Mouse (Mus musculus) kidney, adult 9 months (tissue): ENCODE data around the gene Dglucy.

Source experiments
- DNase-seq: peaks from one replicate; pipeline ENCODE4 v3.0.0; 2022

Dglucy gene

GRCm38 (mm10) chr12:100844546-100844945 is 65.7 kb downstream of the Dglucy start:
- DNase-seq, result no peak

GRCm38 (mm10) chr12:100845829-100846228 is 67.0 kb downstream of the Dglucy start:
- DNase-seq, result no peak

- no peak for DNase-seq
Observed at GRCm38 (mm10) chr12:100846566-100846965, 67.7 kb downstream of the Dglucy start.

- DNase-seq, result no peak
Observed at GRCm38 (mm10) chr12:100847437-100848080, 68.7 kb downstream of the Dglucy start.

- DNase-seq, result peak; percentile 70
Observed at GRCm38 (mm10) chr12:100849421-100850138, 70.7 kb downstream of the Dglucy start.

DNA sequence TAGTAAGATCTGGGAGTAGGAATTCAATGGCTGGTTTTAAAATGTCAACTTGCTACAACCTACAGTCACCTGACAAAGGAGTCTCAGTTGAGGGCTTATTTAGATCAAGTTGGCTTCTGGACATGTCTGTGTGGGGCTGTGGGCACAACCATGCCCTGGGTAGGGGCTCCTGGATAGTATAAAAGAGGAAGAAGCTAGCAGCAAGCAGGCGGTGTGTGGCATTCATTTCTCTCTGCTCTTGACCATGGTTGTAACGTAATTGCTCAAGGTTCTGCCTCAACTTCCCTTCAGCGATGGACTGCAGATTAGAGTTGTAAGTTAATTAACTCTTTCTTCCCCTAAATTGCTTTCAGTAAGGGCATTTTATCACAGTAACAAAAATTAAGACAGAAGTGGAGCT is 73.5 kb downstream of the Dglucy start:
- no peak for DNase-seq

GRCm38 (mm10) chr12:100856337-100856736 is 77.5 kb downstream of the Dglucy start:
- DNase-seq, result no peak

DNA sequence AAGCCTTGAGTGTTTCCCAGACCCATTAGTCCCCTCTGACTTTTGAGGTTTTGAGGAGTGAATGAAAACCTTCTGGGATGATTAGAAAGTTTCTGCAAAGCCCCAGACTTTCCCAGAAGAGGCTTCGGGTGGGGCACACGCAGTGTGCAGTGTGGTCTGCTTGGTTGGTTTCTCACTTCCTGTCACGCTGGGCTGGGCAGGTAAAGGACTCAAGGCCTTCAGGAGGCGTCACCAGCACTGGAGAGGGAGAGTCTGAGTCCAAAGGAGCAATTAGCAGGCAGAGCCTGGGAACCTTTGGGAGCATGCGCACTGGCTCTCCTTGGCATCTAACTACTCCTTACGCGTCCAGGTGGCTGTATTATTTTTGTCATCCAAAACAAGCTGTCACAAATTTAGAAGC is 78.9 kb downstream of the Dglucy start:
- DNase-seq, result peak; percentile 80

DNA sequence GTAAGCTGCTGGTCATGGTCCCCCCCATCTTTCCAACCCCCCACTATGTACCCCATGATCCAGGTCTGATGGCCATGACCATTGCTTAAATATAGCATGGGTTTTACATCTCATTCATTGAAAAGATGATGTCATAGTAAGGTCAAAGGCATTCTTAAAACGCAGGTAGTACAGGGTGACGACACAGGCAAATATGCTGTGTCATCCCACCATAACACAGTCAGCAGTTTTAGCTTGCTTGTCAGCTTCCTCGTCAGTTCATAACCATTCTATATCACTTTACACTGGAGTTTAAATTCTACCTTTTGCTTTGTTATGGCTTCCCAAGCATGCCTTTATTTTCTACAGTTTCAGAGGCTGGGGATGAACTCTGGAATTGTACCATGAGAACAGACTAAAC is 83.4 kb downstream of the Dglucy start:
- DNase-seq, result no peak

- peak; percentile 88 for DNase-seq
Observed at GRCm38 (mm10) chr12:100862856-100863446, 84.1 kb downstream of the Dglucy start.

DNA sequence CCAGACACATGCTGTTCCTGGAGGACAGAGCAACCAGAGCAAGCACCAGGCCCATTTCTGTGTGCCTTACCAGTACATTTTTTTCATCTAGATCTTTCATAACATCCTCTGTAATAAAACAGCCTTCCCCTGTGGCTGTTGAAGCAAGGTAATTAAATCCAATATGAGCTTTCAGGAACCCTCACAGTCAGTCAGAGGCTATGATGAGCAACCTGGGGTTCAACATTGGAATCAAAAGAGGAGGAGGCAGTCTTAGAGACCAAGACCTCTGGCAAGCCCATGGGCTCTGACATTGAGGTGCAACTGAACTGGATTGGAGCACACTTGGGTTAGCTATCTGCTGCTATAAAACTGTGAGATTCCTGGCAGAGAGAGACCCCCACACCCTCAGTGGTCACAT is 86.2 kb downstream of the Dglucy start:
- no peak for DNase-seq

- DNase-seq, result no peak
Observed at GRCm38 (mm10) chr12:100865509-100866078, 86.7 kb downstream of the Dglucy start.

GRCm38 (mm10) chr12:100867097-100867496 is 88.2 kb downstream of the Dglucy start:
- no peak for DNase-seq

- DNase-seq, result no peak
Observed at GRCm38 (mm10) chr12:100868049-100868622, 89.3 kb downstream of the Dglucy start.

GRCm38 (mm10) chr12:100871234-100871633 is 92.4 kb downstream of the Dglucy start:
- DNase-seq, result no peak

DNA sequence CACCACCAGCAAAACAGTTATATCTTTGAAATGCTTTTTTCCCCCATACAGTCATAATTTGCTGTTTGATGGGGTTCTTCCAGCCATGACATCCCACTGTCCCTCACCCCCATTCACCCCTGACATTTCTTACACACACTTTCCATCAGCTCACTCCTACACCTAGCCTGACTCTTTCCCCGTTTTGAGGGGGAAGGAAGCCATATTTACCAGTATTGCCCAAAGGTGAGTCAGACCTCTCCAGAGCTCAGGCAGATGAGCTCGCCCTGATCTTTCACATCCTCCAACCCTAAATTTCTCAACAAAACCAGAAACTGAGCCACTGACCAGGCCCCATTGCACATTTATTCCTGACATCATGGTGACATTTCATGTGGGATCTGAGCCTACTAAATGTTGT is 93.0 kb downstream of the Dglucy start:
- DNase-seq, result no peak

DNA sequence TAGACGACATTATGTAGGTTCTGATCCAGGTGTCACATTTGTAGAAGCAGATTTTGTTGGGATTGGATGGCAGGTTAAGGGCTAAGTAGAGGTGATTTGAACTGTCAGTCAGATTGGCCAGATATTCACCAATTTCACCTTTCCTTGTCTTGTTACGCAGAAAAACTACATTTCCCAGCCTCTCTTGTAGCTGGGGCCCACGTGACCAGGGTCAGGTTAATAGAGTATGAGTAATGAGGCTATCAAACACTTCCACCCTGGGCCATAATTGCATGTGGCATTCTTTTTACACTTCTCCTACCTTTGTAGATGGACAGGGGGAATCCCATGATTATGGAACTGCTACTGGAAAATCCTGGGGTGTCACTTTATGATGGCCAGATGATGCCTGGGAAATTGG is 94.8 kb downstream of the Dglucy start:
- DNase-seq, result no peak

DNA sequence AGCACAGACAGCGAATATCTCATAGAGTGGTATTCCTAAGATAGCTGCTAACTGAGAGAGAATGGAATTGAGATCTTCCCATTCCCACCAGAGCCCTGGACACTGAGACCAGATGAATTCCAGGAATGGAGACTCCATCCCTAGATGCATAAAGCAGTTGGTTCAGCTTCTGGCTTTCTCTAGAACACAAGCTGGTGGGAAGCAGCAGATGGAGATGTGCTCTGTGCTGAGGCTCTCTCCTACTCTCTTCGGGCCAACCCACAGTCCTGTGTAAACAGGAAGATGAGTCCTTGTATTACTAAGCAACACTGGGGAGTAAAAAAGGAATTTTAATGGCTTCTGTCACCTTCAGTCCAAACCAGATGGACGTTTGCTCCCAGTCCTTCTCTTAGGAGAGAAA is 96.7 kb downstream of the Dglucy start:
- DNase-seq, result no peak

- no peak for DNase-seq
Observed at GRCm38 (mm10) chr12:100875960-100876359, 97.1 kb downstream of the Dglucy start.

DNA sequence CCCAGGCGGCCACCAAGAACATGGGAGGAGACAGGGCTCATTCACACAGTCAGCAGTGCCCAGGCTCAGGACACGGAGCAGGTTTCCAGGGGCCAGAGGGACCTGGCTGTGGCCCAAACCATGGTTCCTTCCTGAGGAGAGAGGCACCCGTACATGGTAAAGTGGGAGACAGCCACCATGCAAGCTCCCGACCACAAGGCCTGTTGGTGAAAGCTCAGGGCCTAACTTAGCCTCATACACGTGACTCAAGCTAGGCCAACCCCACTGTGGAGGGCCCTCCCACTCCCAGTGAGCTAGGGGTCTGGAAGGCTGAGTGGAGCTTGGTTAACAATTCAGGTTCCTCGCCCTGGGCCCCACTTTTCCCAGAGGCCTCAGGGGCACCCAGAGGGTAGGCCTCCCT is 99.1 kb downstream of the Dglucy start:
- DNase-seq, result no peak

GRCm38 (mm10) chr12:100878556-100878955 is 99.7 kb downstream of the Dglucy start:
- DNase-seq, result no peak

GRCm38 (mm10) chr12:100883168-100883567 is 104.3 kb downstream of the Dglucy start:
- no peak for DNase-seq

DNA sequence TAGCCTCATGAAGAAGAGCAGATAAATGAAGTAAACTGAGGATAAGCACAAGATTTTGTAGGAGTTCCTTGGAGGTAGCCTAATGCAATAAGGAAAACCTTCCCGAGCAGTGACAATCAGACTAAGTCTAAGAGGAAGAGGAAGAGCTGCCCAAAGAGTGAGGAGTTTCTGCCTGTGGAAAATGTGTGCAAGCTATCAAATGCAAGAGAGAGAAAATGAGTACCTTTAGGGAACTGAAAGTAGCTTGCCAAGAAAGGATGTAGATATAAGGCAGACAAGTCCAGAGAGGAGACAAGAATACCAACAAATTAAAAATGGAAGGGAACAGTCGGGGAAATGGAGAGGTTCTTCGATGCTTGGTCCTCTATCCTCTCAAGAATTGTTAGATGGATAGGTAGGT is 106.7 kb downstream of the Dglucy start:
- no peak for DNase-seq

GRCm38 (mm10) chr12:100886877-100887276 is 108.0 kb downstream of the Dglucy start:
- DNase-seq, result no peak
